Mouse (Mus musculus) retina, postnatal 1 day (tissue): ENCODE measurements at regions not wholly inside any gene's neighbourhood (a gene's known extent, or its start where the extent isn't known, plus 50 kb on each side); places are given as distances from the start of the nearest gene placed in this dataset.
A peak's percentile ranks its signal among the peaks of the same experiment; 100 is the strongest.

Source experiments
- DNase-seq: peaks from one replicate; pipeline ENCODE4 v3.0.0-alpha.2; 2012

GRCm38 (mm10) chr7:77200903-77201302, 971.2 kb downstream of the Agbl1 start:
- DNase-seq: peak; percentile 4

GRCm38 (mm10) chr7:77205604-77206003, 975.9 kb downstream of the Agbl1 start:
- no peak for DNase-seq

DNA sequence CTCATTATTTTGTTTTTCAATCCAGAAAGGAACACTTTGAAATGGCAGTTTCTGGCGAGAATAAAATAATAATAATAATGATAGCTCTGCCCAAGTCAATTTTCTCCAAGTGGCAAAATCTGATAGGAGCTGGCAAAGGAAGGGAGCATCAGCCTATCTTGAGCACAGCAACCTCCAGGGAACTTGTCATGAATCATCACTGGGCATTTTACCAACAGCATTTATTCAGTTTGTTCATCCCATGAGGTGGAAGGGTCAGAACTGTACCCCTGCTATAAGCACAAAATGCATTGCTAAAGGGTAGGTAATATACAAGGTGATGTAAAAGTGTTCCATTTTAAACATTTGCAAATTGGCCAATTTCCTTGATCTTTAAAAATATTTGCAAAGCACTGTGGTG, 1019.7 kb downstream of the Agbl1 start:
- no peak for DNase-seq

GRCm38 (mm10) chr7:77287657-77288056, 1058.0 kb downstream of the Agbl1 start:
- no peak for DNase-seq

- DNase-seq: peak; percentile 26
Observed at GRCm38 (mm10) chr7:77294984-77295642, 1065.4 kb downstream of the Agbl1 start.

- peak; percentile 3 for DNase-seq
Observed at GRCm38 (mm10) chr7:77303227-77303626, 1073.5 kb downstream of the Agbl1 start.

GRCm38 (mm10) chr7:77303935-77304334, 1074.2 kb downstream of the Agbl1 start:
- peak; percentile 35 for DNase-seq

DNA sequence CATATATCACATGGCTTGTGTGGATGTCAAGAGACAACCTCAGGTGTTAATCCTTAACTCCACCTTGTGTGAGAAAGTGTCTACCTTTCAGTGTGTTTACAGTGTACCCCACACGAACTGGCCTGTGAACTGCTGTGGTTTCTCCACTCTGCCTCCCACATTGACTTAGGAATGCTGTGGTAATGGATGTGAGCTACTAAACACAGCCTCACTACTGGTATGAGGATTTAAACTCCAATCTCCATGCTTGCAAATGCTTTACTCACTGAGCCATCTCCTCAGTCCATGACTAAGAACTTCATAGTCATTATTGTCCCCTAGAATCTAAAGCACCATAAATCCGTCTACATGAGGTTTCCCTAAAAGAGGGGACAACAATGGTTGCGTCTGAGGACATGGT, 1075.8 kb downstream of the Agbl1 start:
- DNase-seq: no peak

DNA sequence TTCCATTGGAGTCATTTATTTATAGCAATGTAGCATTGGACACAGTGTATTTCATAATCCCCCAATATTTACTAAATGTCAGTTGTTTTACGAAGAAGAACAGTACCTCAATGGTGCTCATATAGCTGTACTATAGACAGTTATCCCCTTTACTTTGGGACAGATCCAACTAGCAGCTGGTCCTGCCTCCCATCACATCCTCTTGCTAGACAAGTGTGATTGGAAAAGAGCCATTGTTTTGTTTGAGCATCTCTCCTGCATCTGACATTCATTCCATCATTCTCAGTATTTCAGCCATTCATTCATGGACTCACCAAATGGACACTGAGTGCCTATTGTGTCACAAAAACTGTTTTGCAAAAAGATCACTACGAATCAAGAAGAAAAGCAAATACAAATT, 1082.0 kb downstream of the Agbl1 start:
- no peak for DNase-seq

DNA sequence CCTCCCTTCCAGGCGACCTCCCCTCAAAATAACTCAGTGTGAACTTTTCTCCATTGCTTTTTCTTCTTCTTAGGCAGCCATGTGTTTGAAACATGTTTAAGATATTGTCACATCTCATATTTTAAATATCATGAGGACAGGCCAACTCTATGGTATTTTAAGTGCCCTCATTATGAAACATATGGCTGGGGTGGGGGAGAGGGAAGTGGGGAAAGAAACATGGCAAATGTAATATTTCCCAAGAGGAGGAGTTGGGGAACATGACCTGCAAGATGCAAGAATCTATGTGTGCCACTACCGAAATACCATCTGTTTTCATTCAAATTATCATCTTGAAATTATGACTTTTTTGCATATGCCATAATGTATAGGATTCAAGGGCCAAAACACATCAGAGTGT, 1095.5 kb downstream of the Agbl1 start:
- no peak for DNase-seq

GRCm38 (mm10) chr7:77326836-77327235, 1097.1 kb downstream of the Agbl1 start:
- no peak for DNase-seq

DNA sequence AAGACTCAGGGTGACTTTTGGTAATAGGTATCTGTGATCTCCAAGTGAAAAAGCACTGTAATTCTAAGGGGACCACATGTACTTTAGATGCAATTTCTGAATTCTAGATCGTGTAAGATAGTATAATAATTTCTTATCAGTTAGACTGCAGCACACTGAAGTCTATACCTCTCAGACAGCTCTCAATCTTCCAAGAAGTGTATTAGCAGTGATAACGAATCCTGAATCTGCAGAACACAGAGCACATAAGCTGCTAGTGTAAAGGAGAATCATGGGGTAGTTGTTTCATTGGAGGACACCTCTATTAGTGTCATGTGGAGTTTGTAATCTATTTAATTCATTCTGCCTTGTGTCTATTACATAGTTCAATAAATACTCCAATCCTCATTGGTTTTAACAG, 1097.8 kb downstream of the Agbl1 start:
- DNase-seq: no peak

DNA sequence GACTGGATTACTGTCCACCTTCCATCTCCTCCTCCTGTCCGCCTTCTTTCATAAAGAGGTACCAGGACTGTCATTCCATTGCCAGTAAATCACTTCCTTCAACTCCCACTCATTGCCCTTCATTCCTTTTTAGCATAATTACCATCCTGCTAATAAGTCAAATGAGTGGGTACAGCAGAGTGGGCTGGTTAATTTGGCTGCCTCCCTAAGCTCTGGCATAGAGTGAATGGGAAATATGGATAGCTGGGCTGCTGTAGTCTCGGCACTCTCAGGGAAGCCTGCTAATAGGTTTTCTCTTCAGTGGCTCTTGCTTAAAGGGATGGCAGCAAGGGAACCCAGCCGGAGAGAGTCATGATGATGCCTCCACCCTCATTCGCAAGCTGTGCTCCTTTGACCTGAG, 1108.9 kb downstream of the Agbl1 start:
- no peak for DNase-seq
